24 mouse cellular contexts compared by ENCODE assay signal in the genomic region with DNA sequence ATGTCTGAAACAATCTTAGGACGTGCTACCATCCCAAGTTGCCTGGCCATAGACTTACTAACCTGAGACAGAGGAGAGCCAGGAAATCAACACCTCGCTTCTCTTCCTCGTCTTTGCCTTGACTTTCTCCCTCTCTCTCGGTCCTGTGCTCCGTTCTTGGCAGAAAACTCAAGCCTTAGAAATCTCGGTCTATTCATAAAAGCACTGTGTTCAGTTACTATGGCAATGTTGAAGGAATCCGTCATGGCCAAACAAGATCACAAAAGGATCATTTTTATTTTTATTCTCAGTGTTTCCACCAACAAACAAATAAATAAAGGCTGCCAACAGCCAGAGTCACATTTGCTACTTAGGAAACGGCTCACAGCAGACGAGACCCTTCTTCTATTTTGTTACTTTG.
DNase-seq lines count a peak whose midpoint lies in the region; ATAC-seq and TF ChIP-seq lines count a peak whose summit lies in the region.
"Had no signal": no experiment of that assay in that cellular context is flagged by ENCODE, and none has a peak within 500 bp of the region (broad histone marks: within the 10 kb centered on the region; RNA-seq: fewer than 3 reads in every experiment).

No protein-coding gene starts in this region.

- no peaks in the 10 kb centered on the region for H3K4me1 ChIP-seq in forebrain, postnatal 0 days (ENCODE audit: insufficient read depth)
- peaks cover 10% of the 10 kb centered on the region for H3K4me1 ChIP-seq in forebrain, embryonic 12.5 days
- H3K4me1 ChIP-seq in neural tube, embryonic 13.5 days (replicated peaks), result peaks cover 13% of the 10 kb centered on the region
- peaks cover 6% of the 10 kb centered on the region for H3K4me1 ChIP-seq in hindbrain, embryonic 13.5 days (replicated peaks)
- H3K4me1 ChIP-seq: embryonic facial prominence, embryonic 10.5 days; heart, embryonic 13.5 days; kidney, embryonic 15.5 days; limb, embryonic 15.5 days; lung, embryonic 15.5 days; neural tube, embryonic 15.5 days had no signal

- DNase-seq in forebrain, postnatal 0 days, result no peak
- no peak for DNase-seq in neural tube, embryonic 10.5 days (ENCODE audit: extremely low spot score, low spot score)
- no peak for DNase-seq in lung, adult 18-20 months
- DNase-seq in ovary, postnatal 10 days (ENCODE audit: low spot score), result no peak
- DNase-seq: adrenal gland, adult 8-10 months; cerebellum, adult 8-10 months; gastrocnemius, postnatal 36 days; heart, adult 2 months; heart, postnatal 14 days; kidney, adult 11 months; kidney, postnatal 4 days; lung, postnatal 36 days; thymus, adult 2 months had no signal

- 19% methylated on average over 9 of the region's 9 CpGs for WGBS in forebrain, postnatal 0 days
- 49% methylated on average over 9 of the region's 9 CpGs for WGBS in forebrain, embryonic 12.5 days
- 35% methylated on average over 9 of the region's 9 CpGs for WGBS in neural tube, embryonic 13.5 days
- 30% methylated on average over 9 of the region's 9 CpGs for WGBS in hindbrain, embryonic 13.5 days

- no peak for TF ChIP-seq CTCF in forebrain, postnatal 0 days (IDR thresholded peaks at IDR 0.05; ENCODE audit: low read depth)

- H3K27me3 ChIP-seq in forebrain, postnatal 0 days (ENCODE audit: insufficient read depth, low read length), result no peaks in the 10 kb centered on the region
- H3K27me3 ChIP-seq in forebrain, embryonic 12.5 days, result no peaks in the 10 kb centered on the region
- no peaks in the 10 kb centered on the region for H3K27me3 ChIP-seq in neural tube, embryonic 13.5 days
- H3K27me3 ChIP-seq in hindbrain, embryonic 13.5 days, result no peaks in the 10 kb centered on the region
- H3K27me3 ChIP-seq: heart, embryonic 13.5 days; kidney, embryonic 15.5 days; limb, embryonic 15.5 days; lung, embryonic 15.5 days; neural tube, embryonic 15.5 days had no signal

- H3K4me2 ChIP-seq in forebrain, postnatal 0 days (ENCODE audit: low read depth), result no peak overlapping the region
- no peak overlapping the region for H3K4me2 ChIP-seq in forebrain, embryonic 12.5 days
- H3K4me2 ChIP-seq in neural tube, embryonic 13.5 days, result no peak overlapping the region
- no peak overlapping the region for H3K4me2 ChIP-seq in hindbrain, embryonic 13.5 days
- H3K4me2 ChIP-seq: heart, embryonic 13.5 days; kidney, embryonic 15.5 days; limb, embryonic 15.5 days; lung, embryonic 15.5 days; neural tube, embryonic 15.5 days had no signal

- peak; percentile 69 for ATAC-seq in forebrain, postnatal 0 days
- ATAC-seq in forebrain, embryonic 12.5 days (ENCODE audit: low FRiP score), result no peak
- peak; percentile 56; the same call in 1 of the 2 replicates for ATAC-seq in neural tube, embryonic 13.5 days (ENCODE audit: low read depth)
- peak; percentile 59; the same call in 1 of the 2 replicates for ATAC-seq in hindbrain, embryonic 13.5 days (ENCODE audit: low FRiP score)

- H3K9me3 ChIP-seq in forebrain, postnatal 0 days (ENCODE audit: low read length), result no peaks in the 10 kb centered on the region
- H3K9me3 ChIP-seq in forebrain, embryonic 12.5 days, result no peaks in the 10 kb centered on the region
- peaks cover 4% of the 10 kb centered on the region; the same call in 1 of the 2 replicates for H3K9me3 ChIP-seq in neural tube, embryonic 13.5 days
- H3K9me3 ChIP-seq in hindbrain, embryonic 13.5 days, result no peaks in the 10 kb centered on the region
- H3K9me3 ChIP-seq: embryonic facial prominence, embryonic 10.5 days; kidney, embryonic 15.5 days; limb, embryonic 15.5 days; lung, embryonic 15.5 days; neural tube, embryonic 15.5 days had no signal

- H3K9ac ChIP-seq in forebrain, postnatal 0 days, result no peak overlapping the region
- no peak overlapping the region for H3K9ac ChIP-seq in forebrain, embryonic 12.5 days
- no peak overlapping the region for H3K9ac ChIP-seq in neural tube, embryonic 13.5 days
- H3K9ac ChIP-seq in hindbrain, embryonic 13.5 days, result no peak overlapping the region
- H3K9ac ChIP-seq: heart, embryonic 13.5 days; kidney, embryonic 15.5 days; limb, embryonic 15.5 days; liver, embryonic 14.5 days; lung, embryonic 15.5 days; neural tube, embryonic 15.5 days had no signal

- no peaks in the 10 kb centered on the region for H3K36me3 ChIP-seq in forebrain, postnatal 0 days (ENCODE audit: insufficient read depth)
- no peaks in the 10 kb centered on the region for H3K36me3 ChIP-seq in forebrain, embryonic 12.5 days (replicated peaks)
- H3K36me3 ChIP-seq in neural tube, embryonic 13.5 days, result no peaks in the 10 kb centered on the region
- no peaks in the 10 kb centered on the region for H3K36me3 ChIP-seq in hindbrain, embryonic 13.5 days
- H3K36me3 ChIP-seq: embryonic facial prominence, embryonic 10.5 days; heart, embryonic 13.5 days; kidney, embryonic 15.5 days; limb, embryonic 15.5 days; lung, embryonic 15.5 days; neural tube, embryonic 15.5 days had no signal

- no peak overlapping the region for H3K27ac ChIP-seq in forebrain, postnatal 0 days (ENCODE audit: low read depth, low read length)
- H3K27ac ChIP-seq in forebrain, embryonic 12.5 days, result no peak overlapping the region
- peak overlapping the region; percentile 24; the same call in 1 of the 2 replicates for H3K27ac ChIP-seq in neural tube, embryonic 13.5 days (replicated peaks)
- H3K27ac ChIP-seq in hindbrain, embryonic 13.5 days, result peak overlapping the region; percentile 69
- H3K27ac ChIP-seq: embryonic facial prominence, embryonic 10.5 days; heart, adult 2 months; heart, embryonic 13.5 days; kidney, embryonic 15.5 days; limb, embryonic 15.5 days; liver, embryonic 14.5 days; lung, embryonic 15.5 days; neural tube, embryonic 15.5 days; stomach, postnatal 0 days had no signal

- H3K4me3 ChIP-seq in forebrain, postnatal 0 days (ENCODE audit: low read depth, low read length), result no peak overlapping the region
- no peak overlapping the region for H3K4me3 ChIP-seq in forebrain, embryonic 12.5 days (replicated peaks)
- H3K4me3 ChIP-seq in neural tube, embryonic 13.5 days, result no peak overlapping the region
- H3K4me3 ChIP-seq in hindbrain, embryonic 13.5 days, result no peak overlapping the region
- H3K4me3 ChIP-seq: embryonic facial prominence, embryonic 10.5 days; heart, adult 2 months; heart, embryonic 13.5 days; kidney, embryonic 15.5 days; limb, embryonic 15.5 days; lung, embryonic 15.5 days; neural tube, embryonic 15.5 days had no signal

Comparison
In these comparisons a context has a peak if more than half of its experiments do, and no peak if none do; other contexts are left out.
1. H3K27ac ChIP-seq: peak in neural tube, embryonic 13.5 days (single experiment) and hindbrain, embryonic 13.5 days (single experiment); none in forebrain, postnatal 0 days (single experiment) and forebrain, embryonic 12.5 days (single experiment).